Mouse (Mus musculus): ENCODE data around the gene Spint3. TPM values are rescaled to one million over a fixed set of nuclear protein-coding genes. Genes with fewer than 3 reads are reported as not detected.

Gene Spint3
- polyA plus RNA-seq, 1 experiment from 2014 or later, result not detected

- ATAC-seq (replicated peaks; ENCODE audit: low FRiP score, low TSS enrichment, low read depth) (no peak), DNase-seq (ENCODE audit: low spot score) (no peak)
- Histone ChIP-seq H3K9me3 (ENCODE audit: control insufficient read depth, low read length) (no peaks in the 10 kb centered on the region), H3K27me3 (replicated peaks; ENCODE audit: control insufficient read depth, insufficient read depth, low read length) (no peaks in the 10 kb centered on the region), H3K36me3 (ENCODE audit: control insufficient read depth, insufficient read depth, low read length) (no peaks in the 10 kb centered on the region), H3K4me1 (replicated peaks; ENCODE audit: control insufficient read depth, insufficient read depth, low read length) (peaks cover 12% of the 10 kb centered on the region; the same call in 1 of the 2 replicates), H3K4me3 (ENCODE audit: low read depth, low read length) (no peak overlapping the region), H3K4me2 (ENCODE audit: low read length) (no peak overlapping the region), H3K9ac (ENCODE audit: low read length) (no peak overlapping the region), H3K27ac (ENCODE audit: low read depth) (no peak overlapping the region)
- WGBS, result 37% methylated on average over 8 of the region's 8 CpGs
Observed at GRCm38 (mm10) chr2:164522280-164522679, 51.0 kb downstream of the Spint3 start.

DNA sequence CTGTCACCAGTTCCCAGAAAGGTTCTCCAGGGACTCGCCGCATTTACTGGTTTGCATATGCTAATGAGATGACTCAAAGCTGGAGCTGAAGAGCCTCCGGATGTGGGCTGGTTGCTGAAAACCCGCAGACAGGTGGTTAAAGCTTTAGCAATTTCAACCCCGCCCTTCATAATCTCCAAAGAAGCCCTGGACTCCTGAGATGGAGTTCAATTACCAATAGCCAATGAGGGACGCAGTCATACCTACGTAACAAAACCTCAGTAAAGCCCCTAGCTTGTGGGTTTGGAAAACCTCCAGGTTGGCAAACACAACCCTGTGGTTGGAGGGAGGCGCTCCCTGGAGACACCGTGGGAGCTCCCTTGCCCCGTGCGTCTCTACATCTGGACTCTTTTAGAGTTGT is 51.4 kb downstream of the Spint3 start:
- H3K4me3 ChIP-seq (ENCODE audit: low read depth, low read length), result no peak overlapping the region

DNA sequence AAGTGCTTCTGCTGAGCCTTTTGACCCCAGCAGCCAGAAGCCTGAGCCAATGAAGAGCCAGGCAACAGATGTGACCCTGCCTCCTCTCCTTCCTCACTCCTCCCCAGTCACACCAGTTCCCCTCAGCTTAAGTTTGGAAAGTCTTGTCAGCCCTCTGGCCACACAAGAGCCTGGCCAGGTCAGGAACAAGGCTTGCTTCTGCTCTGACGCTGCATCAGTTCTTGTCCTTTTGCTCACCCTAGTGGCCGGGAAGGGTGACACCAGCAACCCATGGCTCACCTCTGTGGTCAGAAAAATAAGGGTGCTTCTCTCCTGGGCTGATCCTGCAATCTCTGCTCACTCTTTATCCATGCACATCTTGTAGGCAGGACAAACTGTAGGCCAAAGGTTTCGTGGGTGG is 52.5 kb downstream of the Spint3 start:
- DNase-seq (ENCODE audit: low spot score), result peak; percentile 59
- H3K4me2 ChIP-seq (ENCODE audit: low read length), result no peak overlapping the region
- H3K27me3 ChIP-seq (replicated peaks; ENCODE audit: control insufficient read depth, insufficient read depth, low read length), result no peaks in the 10 kb centered on the region
- H3K27ac ChIP-seq (ENCODE audit: low read depth), result no peak overlapping the region
- WGBS, result 18% methylated on average over 3 of the region's 3 CpGs
- H3K36me3 ChIP-seq (ENCODE audit: control insufficient read depth, insufficient read depth, low read length), result no peaks in the 10 kb centered on the region
- no peak overlapping the region for H3K4me3 ChIP-seq (ENCODE audit: low read depth, low read length)
- H3K9me3 ChIP-seq (ENCODE audit: control insufficient read depth, low read length), result no peaks in the 10 kb centered on the region
- H3K4me1 ChIP-seq (replicated peaks; ENCODE audit: control insufficient read depth, insufficient read depth, low read length), result peaks cover 12% of the 10 kb centered on the region; the same call in 1 of the 2 replicates
- no peak overlapping the region for H3K9ac ChIP-seq (ENCODE audit: low read length)
- ATAC-seq (replicated peaks; ENCODE audit: low FRiP score, low TSS enrichment, low read depth), result peak; percentile 62

More for the DNA sequence above, 51.4 kb downstream of the Spint3 start:
- Histone ChIP-seq H3K27me3 (replicated peaks; ENCODE audit: control insufficient read depth, insufficient read depth, low read length) (no peaks in the 10 kb centered on the region), H3K4me1 (replicated peaks; ENCODE audit: control insufficient read depth, insufficient read depth, low read length) (peaks cover 12% of the 10 kb centered on the region; the same call in 1 of the 2 replicates), H3K4me2 (ENCODE audit: low read length) (no peak overlapping the region), H3K9ac (ENCODE audit: low read length) (no peak overlapping the region), H3K9me3 (ENCODE audit: control insufficient read depth, low read length) (no peaks in the 10 kb centered on the region), H3K36me3 (ENCODE audit: control insufficient read depth, insufficient read depth, low read length) (no peaks in the 10 kb centered on the region), H3K27ac (ENCODE audit: low read depth) (no peak overlapping the region)
- no peak for DNase-seq (ENCODE audit: low spot score)
- WGBS, result 23% methylated on average over 11 of the region's 11 CpGs
- no peak for ATAC-seq (replicated peaks; ENCODE audit: low FRiP score, low TSS enrichment, low read depth)

Other genes with a start within 250 kb of the Spint3 start
- gene Svs5, start 240.7 kb downstream of the Spint3 start, polyA plus RNA-seq (2014; fragmentation: Nextera tagmentation; extraction: Ambion mirVana), result 0.31 TPM in 1 of 2 replicates, not detected in the other
- 0.32 TPM in 1 of 2 replicates, not detected in the other for gene Slpi, start 184.4 kb downstream of the Spint3 start, polyA plus RNA-seq (2014; fragmentation: Nextera tagmentation; extraction: Ambion mirVana)
- gene Rbpjl, start 170.3 kb downstream of the Spint3 start, polyA plus RNA-seq (2014; fragmentation: Nextera tagmentation; extraction: Ambion mirVana), result 0.07 and 10.4 TPM in 2 replicates
- 1.7 and 1.9 TPM in 2 replicates for gene Matn4, start 168.3 kb downstream of the Spint3 start, polyA plus RNA-seq (2014; fragmentation: Nextera tagmentation; extraction: Ambion mirVana)
- 104 and 110 TPM in 2 replicates for gene Sdc4, start 129.6 kb downstream of the Spint3 start, polyA plus RNA-seq (2014; fragmentation: Nextera tagmentation; extraction: Ambion mirVana)
- gene Sys1, start 116.5 kb downstream of the Spint3 start, polyA plus RNA-seq (2014; fragmentation: Nextera tagmentation; extraction: Ambion mirVana), result 65.2 and 67.2 TPM in 2 replicates
- gene Gm20458, start 112.5 kb downstream of the Spint3 start, polyA plus RNA-seq (2014; fragmentation: Nextera tagmentation; extraction: Ambion mirVana), result 11.6 and 17.4 TPM in 2 replicates
- not detected in 2 replicates for gene Trp53tg5, start 99.7 kb downstream of the Spint3 start, polyA plus RNA-seq (2014; fragmentation: Nextera tagmentation; extraction: Ambion mirVana)
- 9.4 and 12.5 TPM in 2 replicates for gene Dbndd2, start 87.4 kb downstream of the Spint3 start, polyA plus RNA-seq (2014; fragmentation: Nextera tagmentation; extraction: Ambion mirVana)
- 72.4 and 79.7 TPM in 2 replicates for gene Pigt, start 75.9 kb downstream of the Spint3 start, polyA plus RNA-seq (2014; fragmentation: Nextera tagmentation; extraction: Ambion mirVana)
- 79.5 and 85.7 TPM in 2 replicates for gene Wfdc2, start 11.0 kb downstream of the Spint3 start, polyA plus RNA-seq (2014; fragmentation: Nextera tagmentation; extraction: Ambion mirVana)
- gene Wfdc6a, start 12.0 kb upstream of the Spint3 start, polyA plus RNA-seq (2014; fragmentation: Nextera tagmentation; extraction: Ambion mirVana), result 1.5 and 3.2 TPM in 2 replicates
- gene Eppin, start 20.1 kb upstream of the Spint3 start, polyA plus RNA-seq (2014; fragmentation: Nextera tagmentation; extraction: Ambion mirVana), result not detected in 2 replicates
- gene Wfdc6b, start 40.1 kb upstream of the Spint3 start, polyA plus RNA-seq (2014; fragmentation: Nextera tagmentation; extraction: Ambion mirVana), result not detected in 2 replicates
- not detected in 2 replicates for gene Wfdc8, start 40.2 kb upstream of the Spint3 start, polyA plus RNA-seq (2014; fragmentation: Nextera tagmentation; extraction: Ambion mirVana)
- not detected in 2 replicates for gene Wfdc16, start 65.3 kb upstream of the Spint3 start, polyA plus RNA-seq (2014; fragmentation: Nextera tagmentation; extraction: Ambion mirVana)
- 1.2 TPM in 1 of 2 replicates, not detected in the other for gene Wfdc10, start 82.6 kb upstream of the Spint3 start, polyA plus RNA-seq (2014; fragmentation: Nextera tagmentation; extraction: Ambion mirVana)
- not detected in 2 replicates for gene Wfdc9, start 83.1 kb upstream of the Spint3 start, polyA plus RNA-seq (2014; fragmentation: Nextera tagmentation; extraction: Ambion mirVana)
- not detected in 2 replicates for gene Wfdc11, start 100.6 kb upstream of the Spint3 start, polyA plus RNA-seq (2014; fragmentation: Nextera tagmentation; extraction: Ambion mirVana)
- gene Wfdc13, start 111.6 kb upstream of the Spint3 start, polyA plus RNA-seq (2014; fragmentation: Nextera tagmentation; extraction: Ambion mirVana), result 0.28 TPM in 2 replicates
- gene Spint4, start 125.0 kb upstream of the Spint3 start, polyA plus RNA-seq (2014; fragmentation: Nextera tagmentation; extraction: Ambion mirVana), result not detected in 2 replicates
- gene Spint5, start 141.8 kb upstream of the Spint3 start, polyA plus RNA-seq (2014; fragmentation: Nextera tagmentation; extraction: Ambion mirVana), result not detected in 2 replicates
- 2.0 and 2.6 TPM in 2 replicates for gene Wfdc3, start 172.5 kb upstream of the Spint3 start, polyA plus RNA-seq (2014; fragmentation: Nextera tagmentation; extraction: Ambion mirVana)
- gene Dnttip1, start 172.5 kb upstream of the Spint3 start, polyA plus RNA-seq (2014; fragmentation: Nextera tagmentation; extraction: Ambion mirVana), result 66.4 and 67.0 TPM in 2 replicates
- 462 and 476 TPM in 2 replicates for gene Ube2c, start 196.4 kb upstream of the Spint3 start, polyA plus RNA-seq (2014; fragmentation: Nextera tagmentation; extraction: Ambion mirVana)
- 0.69 and 1.3 TPM in 2 replicates for gene Tnnc2, start 206.5 kb upstream of the Spint3 start, polyA plus RNA-seq (2014; fragmentation: Nextera tagmentation; extraction: Ambion mirVana)
- gene Snx21, start 212.4 kb upstream of the Spint3 start, polyA plus RNA-seq (2014; fragmentation: Nextera tagmentation; extraction: Ambion mirVana), result 20.5 and 21.3 TPM in 2 replicates
- 19.2 and 19.6 TPM in 2 replicates for gene Acot8, start 231.4 kb upstream of the Spint3 start, polyA plus RNA-seq (2014; fragmentation: Nextera tagmentation; extraction: Ambion mirVana)
- 8.9 and 11.4 TPM in 2 replicates for gene Zswim3, start 231.6 kb upstream of the Spint3 start, polyA plus RNA-seq (2014; fragmentation: Nextera tagmentation; extraction: Ambion mirVana)
- gene Zswim1, start 249.2 kb upstream of the Spint3 start, polyA plus RNA-seq (2014; fragmentation: Nextera tagmentation; extraction: Ambion mirVana), result 16.5 and 17.4 TPM in 2 replicates